Mouse (Mus musculus): ENCODE data around the gene Col9a2. TPM values are rescaled to one million over a fixed set of nuclear protein-coding genes. Genes with fewer than 3 reads are reported as not detected.

Col9a2 gene
- polyA plus RNA-seq, 1 experiment from 2014 or later, result 8.3 TPM

DNA sequence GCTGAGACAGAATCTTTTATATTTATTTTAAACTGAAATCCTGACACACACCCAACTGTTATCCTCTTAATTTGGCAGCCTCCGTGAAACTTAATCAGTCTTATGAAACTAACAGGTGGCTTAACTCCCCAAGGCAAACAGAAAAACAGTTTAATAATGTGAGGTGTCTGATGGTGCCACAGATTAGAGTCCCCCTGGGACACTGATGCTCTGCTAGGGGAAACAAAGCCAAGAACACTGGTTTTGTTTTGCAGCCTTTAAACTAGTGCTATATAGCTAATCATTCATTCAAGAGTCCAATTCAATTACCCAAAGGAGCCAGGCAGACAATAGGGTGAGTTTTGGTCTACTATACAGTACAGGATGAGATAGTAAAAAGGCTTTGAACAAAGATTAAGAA is 41.2 kb downstream of the Col9a2 start:
- Histone ChIP-seq H3K4me2 (ENCODE audit: low read length) (no peak overlapping the region), H3K9ac (replicated peaks; ENCODE audit: low read length) (no peak overlapping the region), H3K27ac (replicated peaks; ENCODE audit: low read depth, low read length) (no peak overlapping the region), H3K36me3 (ENCODE audit: control insufficient read depth, insufficient read depth, low read length) (peaks cover 75% of the 10 kb centered on the region), H3K4me3 (replicated peaks; ENCODE audit: low read depth, low read length) (no peak overlapping the region), H3K9me3 (ENCODE audit: control insufficient read depth, low read length) (no peaks in the 10 kb centered on the region), H3K27me3 (ENCODE audit: control insufficient read depth, insufficient read depth, low read length) (no peaks in the 10 kb centered on the region), H3K4me1 (ENCODE audit: control insufficient read depth, insufficient read depth, low read length) (no peaks in the 10 kb centered on the region)
- WGBS, result 78% methylated on average over 1 of the region's 1 CpGs
- no peak for DNase-seq
- ATAC-seq (ENCODE audit: low FRiP score, low TSS enrichment), result no peak

DNA sequence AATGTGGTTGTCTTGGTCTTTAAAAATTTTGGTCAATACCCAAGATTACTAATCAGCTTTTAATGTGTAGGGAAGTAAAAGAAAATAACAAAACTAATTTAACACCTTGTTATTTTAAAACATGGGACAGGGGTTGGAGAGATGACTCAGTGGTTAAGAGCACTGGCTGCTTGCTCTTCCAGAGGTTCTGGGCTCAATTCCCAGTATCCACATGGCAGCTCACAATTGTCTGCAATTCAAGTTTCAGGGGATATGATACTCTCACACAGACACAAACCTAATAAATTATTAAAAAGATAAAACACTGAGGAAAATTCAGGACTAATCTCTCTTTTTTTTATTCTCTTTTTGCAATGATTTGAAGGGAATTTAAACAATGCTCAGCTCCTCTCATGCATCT is 45.3 kb downstream of the Col9a2 start:
- no peak overlapping the region for H3K4me2 ChIP-seq (ENCODE audit: low read length)
- peaks cover 72% of the 10 kb centered on the region for H3K36me3 ChIP-seq (ENCODE audit: control insufficient read depth, insufficient read depth, low read length)
- ATAC-seq (ENCODE audit: low FRiP score, low TSS enrichment) (no peak), DNase-seq (no peak)
- no peak overlapping the region for H3K27ac ChIP-seq (replicated peaks; ENCODE audit: low read depth, low read length)
- H3K9me3 ChIP-seq (ENCODE audit: control insufficient read depth, low read length), result no peaks in the 10 kb centered on the region
- H3K4me3 ChIP-seq (replicated peaks; ENCODE audit: low read depth, low read length), result no peak overlapping the region
- no peaks in the 10 kb centered on the region for H3K4me1 ChIP-seq (ENCODE audit: control insufficient read depth, insufficient read depth, low read length)
- no peaks in the 10 kb centered on the region for H3K27me3 ChIP-seq (ENCODE audit: control insufficient read depth, insufficient read depth, low read length)
- no peak overlapping the region for H3K9ac ChIP-seq (replicated peaks; ENCODE audit: low read length)

DNA sequence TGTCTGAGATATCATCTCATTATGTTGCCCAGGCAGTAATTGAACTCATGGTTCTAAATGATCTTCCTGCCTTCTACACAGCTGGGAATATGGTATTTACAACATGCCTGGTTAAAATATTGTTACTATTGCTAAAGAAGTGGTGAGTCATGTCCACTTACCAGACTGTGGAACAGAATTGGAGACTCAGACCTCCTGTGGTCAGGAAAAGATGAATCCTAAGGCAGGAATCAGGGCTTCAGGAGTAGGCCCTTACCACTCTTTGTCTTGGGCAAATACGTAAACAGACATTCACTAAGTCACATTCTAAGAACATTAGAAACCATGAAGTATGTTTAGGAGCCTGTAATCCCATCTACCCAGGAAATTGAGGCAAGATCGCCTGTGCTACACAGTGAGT is 49.5 kb downstream of the Col9a2 start:
- Histone ChIP-seq H3K9ac (replicated peaks; ENCODE audit: low read length) (no peak overlapping the region), H3K9me3 (ENCODE audit: control insufficient read depth, low read length) (no peaks in the 10 kb centered on the region), H3K27ac (replicated peaks; ENCODE audit: low read depth, low read length) (no peak overlapping the region), H3K4me2 (ENCODE audit: low read length) (no peak overlapping the region), H3K4me3 (replicated peaks; ENCODE audit: low read depth, low read length) (no peak overlapping the region), H3K36me3 (ENCODE audit: control insufficient read depth, insufficient read depth, low read length) (peaks cover 78% of the 10 kb centered on the region), H3K27me3 (ENCODE audit: control insufficient read depth, insufficient read depth, low read length) (no peaks in the 10 kb centered on the region), H3K4me1 (ENCODE audit: control insufficient read depth, insufficient read depth, low read length) (no peaks in the 10 kb centered on the region)
- ATAC-seq (ENCODE audit: low FRiP score, low TSS enrichment) (no peak), DNase-seq (no peak)
- WGBS, result 92% methylated on average over 2 of the region's 2 CpGs

DNA sequence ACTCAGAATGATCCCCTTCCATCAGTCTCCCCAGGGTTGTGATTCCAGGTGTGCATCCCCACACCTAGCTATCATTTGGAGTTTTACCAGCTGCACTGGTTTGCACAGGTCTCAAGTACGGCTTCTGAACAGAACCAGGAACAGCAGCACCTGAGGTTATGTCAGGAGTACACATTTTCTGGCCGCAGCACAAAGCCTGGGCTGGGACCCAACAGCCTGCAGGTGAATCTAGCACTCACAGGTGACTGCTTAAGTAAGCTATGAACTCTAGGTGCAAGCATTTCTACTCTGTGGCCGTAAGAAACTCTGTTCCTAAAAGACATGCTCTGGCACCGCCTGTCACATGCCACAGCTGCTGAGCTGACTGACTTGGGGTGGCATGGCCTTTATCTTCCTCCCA is 51.0 kb downstream of the Col9a2 start:
- Histone ChIP-seq H3K27ac (replicated peaks; ENCODE audit: low read depth, low read length) (no peak overlapping the region), H3K4me3 (replicated peaks; ENCODE audit: low read depth, low read length) (no peak overlapping the region), H3K4me2 (ENCODE audit: low read length) (no peak overlapping the region), H3K36me3 (ENCODE audit: control insufficient read depth, insufficient read depth, low read length) (peaks cover 77% of the 10 kb centered on the region), H3K27me3 (ENCODE audit: control insufficient read depth, insufficient read depth, low read length) (no peaks in the 10 kb centered on the region), H3K4me1 (ENCODE audit: control insufficient read depth, insufficient read depth, low read length) (no peaks in the 10 kb centered on the region), H3K9me3 (ENCODE audit: control insufficient read depth, low read length) (no peaks in the 10 kb centered on the region), H3K9ac (replicated peaks; ENCODE audit: low read length) (no peak overlapping the region)
- DNase-seq, result no peak
- 96% methylated on average over 4 of the region's 4 CpGs for WGBS
- no peak for ATAC-seq (ENCODE audit: low FRiP score, low TSS enrichment)

DNA sequence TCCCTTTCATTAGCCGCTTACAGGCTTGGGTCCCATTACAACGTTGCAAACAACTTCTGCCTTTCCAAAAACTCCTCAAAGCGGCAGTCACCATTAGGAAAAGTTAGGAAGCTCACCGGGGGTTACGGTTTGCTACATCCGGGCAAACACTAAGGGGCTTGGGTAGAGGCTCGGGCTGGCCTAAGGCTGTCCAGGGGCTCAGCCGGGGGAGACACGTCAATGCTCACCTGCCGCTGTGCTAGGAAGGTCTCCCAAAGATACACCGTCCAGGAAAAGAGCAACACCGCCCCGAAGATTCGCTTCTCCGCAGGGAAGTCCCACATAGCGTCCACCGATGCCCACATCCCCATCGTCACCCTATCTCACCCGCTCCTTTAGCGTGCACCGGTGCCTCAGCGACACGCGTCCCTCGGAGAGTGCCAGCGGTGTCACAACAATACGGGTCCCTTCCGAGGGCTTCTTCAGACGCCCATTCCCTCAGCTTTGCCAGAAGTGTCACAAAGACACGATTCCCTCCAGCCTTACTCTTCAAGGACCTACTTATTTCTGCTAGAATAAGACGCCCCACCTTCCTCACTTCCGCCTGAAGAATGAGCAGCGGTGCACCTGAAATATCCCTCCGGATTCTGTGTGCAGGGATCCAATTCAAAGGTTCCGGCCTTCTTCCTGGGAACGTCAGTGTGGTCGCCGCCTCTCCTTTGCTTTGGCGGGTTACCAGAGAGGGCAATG is 58.6 kb downstream of the Col9a2 start, which contains the start of gene Zmpste24:
Zmpste24 (minus strand) TSS at position 592 of the 729 bp plus-strand sequence.
- DNase-seq (peak; percentile 96), ATAC-seq (ENCODE audit: low FRiP score, low TSS enrichment) (peak; percentile 91)
- no peaks in the 10 kb centered on the region for H3K9me3 ChIP-seq (ENCODE audit: control insufficient read depth, low read length)
- peaks cover 11% of the 10 kb centered on the region for H3K4me1 ChIP-seq (ENCODE audit: control insufficient read depth, insufficient read depth, low read length)
- H3K9ac ChIP-seq (replicated peaks; ENCODE audit: low read length), result peak within 1 kb of the TSS; percentile 62
- H3K4me3 ChIP-seq (replicated peaks; ENCODE audit: low read depth, low read length), result peak within 1 kb of the TSS; percentile 60
- peaks cover 25% of the 10 kb centered on the region for H3K36me3 ChIP-seq (ENCODE audit: control insufficient read depth, insufficient read depth, low read length)
- H3K27ac ChIP-seq (replicated peaks; ENCODE audit: low read depth, low read length), result peak within 1 kb of the TSS; percentile 65
- peak within 1 kb of the TSS; percentile 84 for H3K4me2 ChIP-seq (ENCODE audit: low read length)
- no peaks in the 10 kb centered on the region for H3K27me3 ChIP-seq (ENCODE audit: control insufficient read depth, insufficient read depth, low read length)
- under 1% methylated on average over 39 of the region's 39 CpGs for WGBS

DNA sequence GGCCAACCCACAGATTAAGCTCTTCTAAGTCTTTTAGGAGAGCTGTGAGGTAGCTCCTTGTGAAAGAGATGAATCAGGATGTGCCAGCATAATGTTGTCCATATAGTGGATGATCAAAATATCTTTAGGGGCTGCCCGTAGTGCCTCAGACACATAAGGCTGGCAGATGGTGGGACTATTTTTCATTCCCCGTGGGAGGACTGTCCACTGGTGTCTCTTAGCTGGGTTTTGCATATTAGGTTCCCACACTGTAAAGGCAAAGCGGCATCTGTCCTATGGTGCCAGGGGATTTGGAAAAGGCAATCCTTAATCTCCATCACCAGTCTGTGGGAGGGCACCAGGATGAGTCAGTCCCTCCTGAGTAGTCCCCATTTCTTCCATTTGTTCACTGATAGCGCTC is 64.1 kb downstream of the Col9a2 start:
- ATAC-seq (ENCODE audit: low FRiP score, low TSS enrichment), result no peak
- WGBS, result 77% methylated on average over 4 of the region's 4 CpGs

More for the DNA sequence above, 64.1 kb downstream of the Col9a2 start:
- H3K9me3 ChIP-seq (ENCODE audit: control insufficient read depth, low read length), result no peaks in the 10 kb centered on the region
- H3K27me3 ChIP-seq (ENCODE audit: control insufficient read depth, insufficient read depth, low read length), result no peaks in the 10 kb centered on the region
- H3K36me3 ChIP-seq (ENCODE audit: control insufficient read depth, insufficient read depth, low read length), result no peaks in the 10 kb centered on the region
- no peak overlapping the region for H3K4me2 ChIP-seq (ENCODE audit: low read length)
- H3K4me3 ChIP-seq (replicated peaks; ENCODE audit: low read depth, low read length), result no peak overlapping the region
- no peak overlapping the region for H3K9ac ChIP-seq (replicated peaks; ENCODE audit: low read length)
- DNase-seq, result no peak
- H3K27ac ChIP-seq (replicated peaks; ENCODE audit: low read depth, low read length), result no peak overlapping the region
- H3K4me1 ChIP-seq (ENCODE audit: control insufficient read depth, insufficient read depth, low read length), result no peaks in the 10 kb centered on the region

Other genes with a start within 250 kb of the Col9a2 start
- 89.4 and 97.5 TPM in 2 replicates for gene Nfyc, start 207.8 kb upstream of the Col9a2 start, polyA plus RNA-seq (2014; fragmentation: Nextera tagmentation; extraction: Ambion mirVana)
- gene Rims3, start 184.6 kb upstream of the Col9a2 start, polyA plus RNA-seq (2014; fragmentation: Nextera tagmentation; extraction: Ambion mirVana), result 20.7 and 20.9 TPM in 2 replicates
- 32.5 and 33.5 TPM in 2 replicates for gene Exo5, start 114.4 kb upstream of the Col9a2 start, polyA plus RNA-seq (2014; fragmentation: Nextera tagmentation; extraction: Ambion mirVana)
- 6.4 and 6.6 TPM in 2 replicates for gene Zfp69, start 87.7 kb upstream of the Col9a2 start, polyA plus RNA-seq (2014; fragmentation: Nextera tagmentation; extraction: Ambion mirVana)
- 47.5 and 52.0 TPM in 2 replicates for gene Smap2, start 22.1 kb upstream of the Col9a2 start, polyA plus RNA-seq (2014; fragmentation: Nextera tagmentation; extraction: Ambion mirVana)
- 17.0 and 21.7 TPM in 2 replicates for gene Zmpste24, start 58.9 kb downstream of the Col9a2 start, polyA plus RNA-seq (2014; fragmentation: Nextera tagmentation; extraction: Ambion mirVana)
- not detected in 2 replicates for gene Tmco2, start 69.8 kb downstream of the Col9a2 start, polyA plus RNA-seq (2014; fragmentation: Nextera tagmentation; extraction: Ambion mirVana)
- gene Rlf, start 175.7 kb downstream of the Col9a2 start, polyA plus RNA-seq (2014; fragmentation: Nextera tagmentation; extraction: Ambion mirVana), result 27.1 and 31.5 TPM in 2 replicates